Mouse (Mus musculus): Measurements from ENCODE around the gene Bco1.

DNA sequence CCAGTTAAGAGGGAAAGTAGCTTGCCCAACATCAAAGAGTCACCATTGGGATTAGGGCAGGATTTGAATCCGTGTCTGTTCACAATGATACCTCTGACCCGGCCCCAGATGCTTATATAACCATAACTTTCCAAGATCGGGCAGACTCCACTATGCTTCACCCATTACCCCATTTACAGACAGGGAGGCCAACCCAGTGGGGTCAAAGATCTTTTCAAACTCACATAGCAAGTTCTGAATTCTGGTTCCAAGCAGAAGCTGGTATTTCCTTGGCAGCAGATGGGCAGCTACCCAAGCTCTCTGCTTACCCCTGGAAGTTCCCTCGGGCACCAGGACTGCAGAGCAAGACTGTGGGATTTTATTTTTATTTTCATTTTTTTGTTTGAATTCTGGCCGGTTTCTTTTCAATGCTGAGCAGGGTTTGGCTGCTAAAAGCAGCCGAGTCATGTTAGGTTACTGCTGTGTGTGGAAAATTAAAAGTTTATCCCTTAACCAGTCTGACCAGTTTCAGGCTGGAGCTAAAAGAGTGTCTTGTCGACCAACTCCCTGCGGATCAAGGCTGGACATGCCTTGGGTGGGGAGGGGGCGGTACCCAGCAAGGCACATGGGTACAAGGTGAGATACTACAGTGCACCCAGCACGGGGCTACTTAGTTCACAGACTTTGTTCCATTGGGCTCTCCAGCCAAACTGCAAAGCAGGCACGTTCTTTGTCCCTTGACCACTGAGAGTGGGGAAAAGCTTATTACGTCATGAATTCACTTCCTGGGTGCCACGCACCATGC is 28.4 kb downstream of the Bco1 start:
- no peak for TF ChIP-seq CTCF (IDR thresholded peaks at IDR 0.05)
- TF ChIP-seq POLR2A (IDR thresholded peaks at IDR 0.05; ENCODE audit: insufficient read depth, low read depth, low read length) = no peak
- TF ChIP-seq EP300 (IDR thresholded peaks at IDR 0.05; ENCODE audit: insufficient read depth, low read depth, low read length) = no peak

Data from heart, adult 2 months (tissue).